Mouse (Mus musculus) MEL (cell line): Measurements from ENCODE around the gene Dnaja3. TPM values are rescaled to one million over a fixed set of nuclear protein-coding genes. Genes with fewer than 3 reads are reported as not detected.
A peak's percentile ranks its signal among the peaks of the same experiment; 100 is the strongest.

Experiments
- DNase-seq: peaks from one replicate; pipeline ENCODE4 v3.0.0; 2011; ENCODE audit warnings: low read depth, low spot score
- H3K27ac ChIP-seq: 2 replicates; pipeline ENCODE4 v1.5.1; 2012; ENCODE audit warnings: low read depth, mild to moderate bottlenecking, control low read depth, low read length, moderate library complexity; ENCODE audit not compliant: control insufficient read depth
- H3K27me3 ChIP-seq, 2 experiments: fragments of 150-350 bp in 1 of 2; sonication (generic) in 1 of 2; 2 replicates each; pipeline ENCODE4 v1.6.1; 2012; ENCODE audit warnings: low read length in 2 of 2, mild to moderate bottlenecking in 2 of 2, improper control_type of control experiment in 1 of 2, moderate library complexity in 1 of 2; ENCODE audit not compliant: insufficient read depth in 2 of 2, control insufficient read depth in 1 of 2
- H3K36me3 ChIP-seq, 2 experiments: 2 replicates each; pipeline ENCODE4 v1.6.1; 2012 to 2014; ENCODE audit warnings: low read length in 2 of 2, improper control_type of control experiment in 1 of 2, inconsistent platforms in 1 of 2, mild to moderate bottlenecking in 1 of 2; ENCODE audit not compliant: insufficient read depth in 2 of 2, control insufficient read depth in 1 of 2
- H3K4me1 ChIP-seq, 2 experiments: fragments of 150-350 bp in 1 of 2; sonication (generic) in 1 of 2; 2 replicates each; pipeline ENCODE4 v1.6.1; 2012; ENCODE audit warnings: low read length in 2 of 2, improper control_type of control experiment in 1 of 2, mild to moderate bottlenecking in 1 of 2; ENCODE audit not compliant: insufficient read depth in 2 of 2, control insufficient read depth in 1 of 2
- H3K4me3 ChIP-seq, 2 experiments: fragments of 150-350 bp in 1 of 2; sonication (generic) in 1 of 2; 2 replicates each; pipeline ENCODE4 v1.5.1; 2012; ENCODE audit warnings: low read depth in 2 of 2, low read length in 2 of 2, mild to moderate bottlenecking in 2 of 2, moderate library complexity in 2 of 2, control low read depth in 1 of 2, improper control_type of control experiment in 1 of 2; ENCODE audit not compliant: control insufficient read depth in 1 of 2, insufficient read depth in 1 of 2
- H3K79me2 ChIP-seq: 2 replicates; pipeline ENCODE4 v1.6.1; 2012; ENCODE audit warnings: mild to moderate bottlenecking, low read length, moderate library complexity; ENCODE audit not compliant: control insufficient read depth, poor library complexity, insufficient read depth
- H3K9ac ChIP-seq: 2 replicates; pipeline ENCODE4 v1.6.1; 2012; ENCODE audit warnings: low read depth, mild to moderate bottlenecking, control low read depth, low read length, moderate library complexity; ENCODE audit not compliant: control insufficient read depth, poor library complexity, severe bottlenecking
- H3K9me3 ChIP-seq: fragments of 150-350 bp; sonication (generic); replicated peaks from 2 replicates; pipeline ENCODE4 v1.6.1; 2012; ENCODE audit warnings: mild to moderate bottlenecking, low read length, improper control_type of control experiment, moderate library complexity; ENCODE audit not compliant: insufficient read depth
- CHD1 ChIP-seq: IDR thresholded peaks from 2 replicates; pipeline ENCODE4 v1.6.1; 2012; ENCODE audit warnings: low read depth, mild to moderate bottlenecking, inconsistent platforms, low read length, improper control_type of control experiment
- CHD2 ChIP-seq: IDR thresholded peaks from 2 replicates; pipeline ENCODE4 v1.6.1; 2011; ENCODE audit warnings: low read length, improper control_type of control experiment
- CTCF ChIP-seq, 3 experiments: IDR thresholded peaks in 2 of 3; conservative IDR thresholded peaks in 1 of 3; 2 replicates each; pipeline ENCODE4 v1.5.1; 2011 to 2012; ENCODE audit warnings: low read length in 3 of 3, low read depth in 2 of 3, mild to moderate bottlenecking in 2 of 3, improper control_type of control experiment in 1 of 3, inconsistent platforms in 1 of 3, mixed read lengths in 1 of 3, moderate library complexity in 1 of 3; ENCODE audit not compliant: control insufficient read depth in 1 of 3, insufficient read depth in 1 of 3, poor library complexity in 1 of 3, severe bottlenecking in 1 of 3
- E2F4 ChIP-seq: IDR thresholded peaks from 2 replicates; pipeline ENCODE4 v1.6.1; 2011; ENCODE audit warnings: low read depth, low read length, improper control_type of control experiment, borderline replicate concordance
- ELF1 ChIP-seq: IDR thresholded peaks from 2 replicates; pipeline ENCODE4 v1.6.1; 2014; ENCODE audit warnings: low read depth, mild to moderate bottlenecking, inconsistent platforms, low read length, improper control_type of control experiment, moderate library complexity
- GATA1 ChIP-seq: IDR thresholded peaks from 2 replicates; pipeline ENCODE4 v1.6.1; 2011; ENCODE audit warnings: low read depth, low read length, improper control_type of control experiment
- MEF2A ChIP-seq: IDR thresholded peaks from 2 replicates; pipeline ENCODE4 v1.6.1; 2014; ENCODE audit warnings: low read depth, mild to moderate bottlenecking, inconsistent platforms, low read length, improper control_type of control experiment; ENCODE audit not compliant: poor library complexity, insufficient replicate concordance, severe bottlenecking; ENCODE audit errors: extremely low read depth
- MYC ChIP-seq: IDR thresholded peaks from 2 replicates; pipeline ENCODE4 v1.6.1; 2011; ENCODE audit warnings: low read depth, mild to moderate bottlenecking, low read length, improper control_type of control experiment, moderate library complexity
- NRF1 ChIP-seq: IDR thresholded peaks from 2 replicates; pipeline ENCODE4 v1.6.1; 2014; ENCODE audit warnings: low read depth, mild to moderate bottlenecking, inconsistent platforms, low read length, improper control_type of control experiment, moderate library complexity; ENCODE audit not compliant: poor library complexity, insufficient read depth, severe bottlenecking
- POLR2AphosphoS2 ChIP-seq: IDR thresholded peaks from 2 replicates; pipeline ENCODE4 v1.6.1; 2011; ENCODE audit warnings: low read length, improper control_type of control experiment
- SMC3 ChIP-seq: IDR thresholded peaks from 2 replicates; pipeline ENCODE4 v1.6.1; 2011; ENCODE audit warnings: low read depth, low read length, improper control_type of control experiment
- TCF12 ChIP-seq: IDR thresholded peaks from 2 replicates; pipeline ENCODE4 v1.6.1; 2014; ENCODE audit warnings: low read depth, mild to moderate bottlenecking, inconsistent platforms, low read length, improper control_type of control experiment, moderate library complexity
- USF1 ChIP-seq: IDR thresholded peaks from 2 replicates; pipeline ENCODE4 v1.6.1; 2014; ENCODE audit warnings: low read depth, mild to moderate bottlenecking, inconsistent platforms, low read length, improper control_type of control experiment, moderate library complexity
- ZC3H11A ChIP-seq: IDR thresholded peaks from 2 replicates; pipeline ENCODE4 v1.6.1; 2012; ENCODE audit warnings: low read depth, mild to moderate bottlenecking, inconsistent platforms, low read length, improper control_type of control experiment
- ZKSCAN1 ChIP-seq: IDR thresholded peaks from 2 replicates; pipeline ENCODE4 v1.6.1; 2012; ENCODE audit warnings: low read depth, mild to moderate bottlenecking, inconsistent platforms, low read length, improper control_type of control experiment, moderate library complexity
- polyA plus RNA-seq, 2 experiments: library from polyadenylated mRNA; stranded (reverse) in 1 of 2; unstranded in 1 of 2; fragments of >175 nt in 1 of 2; fragments of >200 nt in 1 of 2; gene quantifications; 2 replicates each; pipeline versions ENCODE4 v1.2.1 to v1.2.4; 2012; ENCODE audit warnings: low replicate concordance in 2 of 2, low read depth in 1 of 2; ENCODE audit not compliant: insufficient read length in 2 of 2, insufficient read depth in 1 of 2, missing spikeins in 1 of 2
- total RNA-seq: library from RNA; depleted of rRNA; stranded (reverse); fragments of 300-350 nt; gene quantifications from 2 replicates; pipeline ENCODE4 v1.2.3, GENCODE M21; 2012

Dnaja3 gene
- total and polyA plus RNA-seq, 3 experiments, result 91.8 to 94.3 TPM; not detected in 1

DNA sequence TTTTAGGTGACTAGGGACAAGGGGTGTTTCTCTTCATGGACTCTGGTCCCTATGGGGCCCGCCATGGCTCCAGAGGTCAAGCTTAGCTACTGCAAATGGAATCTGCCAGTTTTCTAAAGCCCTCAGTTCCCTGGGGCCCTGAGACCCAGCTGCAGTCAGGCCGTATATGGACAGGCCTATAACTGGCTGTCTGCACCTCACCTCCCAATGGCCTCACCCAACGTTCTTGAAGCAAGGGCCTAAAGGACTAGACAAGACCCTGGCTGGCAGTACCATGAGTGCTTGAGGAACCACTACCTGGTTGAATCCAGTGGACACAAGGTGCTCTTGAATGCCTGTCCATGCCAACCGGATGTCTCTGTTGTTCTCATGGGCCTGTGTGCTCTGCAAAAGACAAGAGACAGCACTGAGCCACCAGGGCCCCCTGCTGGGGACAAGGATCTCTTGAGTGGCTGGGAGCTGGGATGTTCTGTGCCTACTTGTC, 15.5 kb downstream of the Dnaja3 start:
- TF ChIP-seq NRF1, result no peak
- TF ChIP-seq CHD1, result no peak
- no peak for TF ChIP-seq CTCF (IDR thresholded peaks at IDR 0.05 in 2 of 3, conservative IDR thresholded peaks at IDR 0.05 in 1 of 3; ENCODE audit: control insufficient read depth in 1 of 3, insufficient read depth in 1 of 3, low read depth in 2 of 3, low read length in 3 of 3, poor library complexity in 1 of 3, severe bottlenecking in 1 of 3)
- no peak for TF ChIP-seq MEF2A
- no peak for TF ChIP-seq GATA1
- no peak for TF ChIP-seq MYC
- TF ChIP-seq ZKSCAN1, result no peak
- no peak for TF ChIP-seq E2F4
- TF ChIP-seq SMC3, result no peak
- TF ChIP-seq POLR2AphosphoS2, result no peak
- TF ChIP-seq TCF12, result no peak
- TF ChIP-seq USF1, result no peak
- TF ChIP-seq, all 39 proteins: peak for 0
- no peak overlapping the region for H3K27ac ChIP-seq
- no peak for DNase-seq
- H3K4me3 ChIP-seq, result no peak overlapping the region
- H3K27me3 ChIP-seq, result no peaks in the 10 kb centered on the region
- H3K79me2 ChIP-seq, result no peaks in the 10 kb centered on the region
- H3K9ac ChIP-seq, result no peak overlapping the region
- H3K9me3 ChIP-seq, result no peaks in the 10 kb centered on the region
- H3K4me1 ChIP-seq, result no peaks in the 10 kb centered on the region
- H3K36me3 ChIP-seq, result peaks cover 0 to under 1% of the 10 kb centered on the region in 2 experiments; a peak in 1 of 4 replicates

GRCm38 (mm10) chr16:4655764-4656570, 16.2 kb downstream of the Dnaja3 start:
- DNase-seq, result no peak
- Histone ChIP-seq H3K4me3 (no peak overlapping the region), H3K27ac (no peak overlapping the region), H3K79me2 (no peaks in the 10 kb centered on the region), H3K4me1 (no peaks in the 10 kb centered on the region), H3K9me3 (no peaks in the 10 kb centered on the region), H3K36me3 (peaks cover 0 to 2% of the 10 kb centered on the region in 2 experiments; a peak in 1 of 4 replicates), H3K9ac (no peak overlapping the region), H3K27me3 (no peaks in the 10 kb centered on the region)
- TF ChIP-seq CHD2 (no peak), ELF1 (no peak), MEF2A (no peak), CTCF (IDR thresholded peaks at IDR 0.05 in 2 of 3, conservative IDR thresholded peaks at IDR 0.05 in 1 of 3; ENCODE audit: control insufficient read depth in 1 of 3, insufficient read depth in 1 of 3, low read depth in 2 of 3, low read length in 3 of 3, poor library complexity in 1 of 3, severe bottlenecking in 1 of 3) (peak in 1 of 3 experiments; percentile 3; a peak in 2 of 6 replicates), ZC3H11A (no peak)
